In genomic region chr9:74972736-74973135, GRCm38 (mm10) we compare ENCODE assay signal across 15 mouse cellular contexts.
"Had no signal": no experiment of that assay in that cellular context is flagged by ENCODE, and none has a peak within 500 bp of the region (broad histone marks: within the 10 kb centered on the region; RNA-seq: fewer than 3 reads in every experiment).

No protein-coding gene starts in this region.

- H3K27me3 ChIP-seq: midbrain, embryonic 12.5 days; midbrain, embryonic 15.5 days had no signal

- DNase-seq: kidney, adult 2 months; kidney, postnatal 25 days; layer of hippocampus, adult 9-11 months; layer of hippocampus, postnatal 36 days; lung, adult 2 months; lung, postnatal 14 days; lung, postnatal 4 days; thymus, adult 18-20 months; thymus, postnatal 4 days had no signal

- H3K36me3 ChIP-seq: midbrain, embryonic 12.5 days; midbrain, embryonic 15.5 days had no signal

- H3K27ac ChIP-seq: kidney, postnatal 0 days; left cerebral cortex, adult 2 months; midbrain, embryonic 12.5 days; midbrain, embryonic 15.5 days had no signal

- ATAC-seq: intestine, postnatal 0 days; midbrain, embryonic 15.5 days had no signal

- H3K9me3 ChIP-seq: midbrain, embryonic 12.5 days; midbrain, embryonic 15.5 days had no signal

- H3K4me3 ChIP-seq: layer of hippocampus, adult 2 months; left cerebral cortex, adult 2 months; midbrain, embryonic 12.5 days; midbrain, embryonic 15.5 days had no signal

- H3K9ac ChIP-seq: midbrain, embryonic 12.5 days; midbrain, embryonic 15.5 days had no signal

- H3K4me2 ChIP-seq: midbrain, embryonic 12.5 days; midbrain, embryonic 15.5 days had no signal
